ENCODE assay signal across 18 mouse cellular contexts in the genomic region with DNA sequence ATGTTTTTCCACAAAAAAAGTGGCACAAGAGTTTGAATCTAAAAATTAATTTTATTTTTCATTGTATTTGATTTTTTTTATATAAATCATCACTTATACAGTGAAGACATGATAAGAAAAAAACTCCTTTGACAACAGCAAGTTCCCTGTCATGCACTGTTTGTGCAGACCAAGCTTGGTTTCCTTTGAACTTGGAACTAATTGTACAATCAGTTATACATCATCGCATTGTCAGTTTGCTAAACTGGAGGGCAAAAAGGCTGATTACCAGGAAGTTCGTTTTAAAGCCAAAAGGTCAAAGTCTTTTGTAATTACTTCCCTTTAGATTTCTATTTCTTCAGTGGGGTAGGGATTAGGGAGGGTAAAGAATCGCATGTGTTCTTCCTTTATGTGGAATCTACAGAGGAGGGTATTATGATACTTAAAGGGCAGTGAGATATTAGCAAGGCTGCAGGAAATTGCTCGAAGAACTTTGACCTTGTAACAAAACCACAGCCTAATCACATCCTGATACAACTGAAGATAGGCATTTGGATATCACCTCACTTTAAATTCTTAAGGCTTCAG. TPM values are rescaled to one million over a fixed set of nuclear protein-coding genes. Genes with fewer than 3 reads are reported as not detected.
"Had no signal": no experiment of that assay in that cellular context is flagged by ENCODE, and none has a peak within 500 bp of the region (broad histone marks: within the 10 kb centered on the region; RNA-seq: fewer than 3 reads in every experiment).

No protein-coding gene starts in this region.

- ATAC-seq: liver, postnatal 0 days; midbrain, embryonic 15.5 days had no signal

- H3K27ac ChIP-seq: kidney, postnatal 0 days; limb, embryonic 12.5 days; liver, embryonic 13.5 days; lung, embryonic 15.5 days; midbrain, embryonic 10.5 days; midbrain, embryonic 15.5 days; neural tube, embryonic 13.5 days had no signal

- DNase-seq: kidney, adult 9 months; kidney, postnatal 36 days; layer of hippocampus, adult 9-11 months; layer of hippocampus, postnatal 36 days; liver; liver, embryonic 13.5 days; liver, postnatal 0 days; right cerebral cortex, postnatal 4 days; spleen, adult 18-20 months; thymus, adult 18-20 months; thymus, postnatal 14 days had no signal

- H3K27me3 ChIP-seq: limb, embryonic 12.5 days; liver, embryonic 13.5 days; lung, embryonic 15.5 days; midbrain, embryonic 15.5 days; neural tube, embryonic 13.5 days had no signal

- H3K4me3 ChIP-seq: limb, embryonic 12.5 days; liver, embryonic 13.5 days; lung, embryonic 15.5 days; midbrain, embryonic 10.5 days; midbrain, embryonic 15.5 days; neural tube, embryonic 13.5 days had no signal

- H3K9ac ChIP-seq: limb, embryonic 12.5 days; liver, embryonic 13.5 days; liver, postnatal 0 days; lung, embryonic 15.5 days; midbrain, embryonic 15.5 days; neural tube, embryonic 13.5 days had no signal

- H3K4me1 ChIP-seq: limb, embryonic 12.5 days; liver, embryonic 13.5 days; lung, embryonic 15.5 days; midbrain, embryonic 15.5 days had no signal

- H3K4me2 ChIP-seq: limb, embryonic 12.5 days; liver, embryonic 13.5 days; lung, embryonic 15.5 days; midbrain, embryonic 15.5 days; neural tube, embryonic 13.5 days had no signal

- H3K36me3 ChIP-seq: limb, embryonic 12.5 days; liver, embryonic 13.5 days; lung, embryonic 15.5 days; midbrain, embryonic 10.5 days; midbrain, embryonic 15.5 days; neural tube, embryonic 13.5 days had no signal

- H3K9me3 ChIP-seq: limb, embryonic 12.5 days; liver, embryonic 13.5 days; lung, embryonic 15.5 days; midbrain, embryonic 10.5 days; midbrain, embryonic 15.5 days; neural tube, embryonic 13.5 days had no signal

RNA-seq across cellular contexts. Expression of a gene that starts 26.5 kb away (rescaled TPM):
- total RNA-seq: megakaryocyte progenitor cell, adult 5-6 weeks had no signal
